In the genomic region with DNA sequence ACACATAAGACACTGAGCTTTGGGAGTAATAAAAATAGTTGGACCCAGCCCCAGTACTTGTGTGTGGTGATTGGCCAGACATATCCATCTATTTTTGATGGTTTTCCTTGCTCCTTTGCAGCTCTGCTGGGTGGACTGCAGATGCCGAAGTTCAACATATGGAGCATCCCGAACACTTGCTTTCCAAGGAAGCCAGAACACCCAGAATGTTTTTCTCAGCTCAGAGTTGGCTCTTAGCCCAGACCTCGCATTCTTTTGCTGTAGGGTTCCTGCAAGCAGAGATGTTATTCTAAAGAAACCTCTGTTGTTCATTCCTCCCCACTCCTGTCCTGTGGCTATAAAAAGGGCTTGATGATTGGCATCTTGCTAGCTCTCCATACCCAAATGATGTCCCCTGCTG, we compare ENCODE assay signal across 8 mouse cellular contexts.
A peak's percentile ranks its signal among the peaks of the same experiment; 100 is the strongest.
DNase-seq lines count a peak whose midpoint lies in the region; ATAC-seq and TF ChIP-seq lines count a peak whose summit lies in the region.
"Had no signal": no experiment of that assay in that cellular context is flagged by ENCODE, and none has a peak within 500 bp of the region (broad histone marks: within the 10 kb centered on the region; RNA-seq: fewer than 3 reads in every experiment).

No protein-coding gene starts in this region.

- 33% methylated on average over 3 of the region's 3 CpGs for WGBS in lung, embryonic 14.5 days
- 41% methylated on average over 3 of the region's 3 CpGs for WGBS in intestine, embryonic 16.5 days

- H3K36me3 ChIP-seq in lung, embryonic 14.5 days (ENCODE audit: insufficient read depth) = no peaks in the 10 kb centered on the region
- no peaks in the 10 kb centered on the region for H3K36me3 ChIP-seq in intestine, embryonic 16.5 days (ENCODE audit: control insufficient read depth, insufficient read depth, low read length)
- H3K36me3 ChIP-seq: limb, embryonic 15.5 days had no signal

- no peak; the same call in 1 of the 2 replicates for ATAC-seq in lung, embryonic 14.5 days (ENCODE audit: insufficient read depth)
- no peak; the same call in 1 of the 2 replicates for ATAC-seq in intestine, embryonic 16.5 days

- H3K27me3 ChIP-seq in lung, embryonic 14.5 days (ENCODE audit: insufficient read depth, low read length) = no peaks in the 10 kb centered on the region
- no peaks in the 10 kb centered on the region for H3K27me3 ChIP-seq in intestine, embryonic 16.5 days (replicated peaks; ENCODE audit: control insufficient read depth, insufficient read depth, low read length)
- H3K27me3 ChIP-seq: limb, embryonic 15.5 days had no signal

- H3K9ac ChIP-seq in lung, embryonic 14.5 days = no peak overlapping the region
- no peak overlapping the region for H3K9ac ChIP-seq in intestine, embryonic 16.5 days (ENCODE audit: low read depth, low read length)
- H3K9ac ChIP-seq: limb, embryonic 15.5 days had no signal

- no peak for TF ChIP-seq CTCF in lung, embryonic 14.5 days (IDR thresholded peaks at IDR 0.05; ENCODE audit: low read depth)

- no peak overlapping the region for H3K4me3 ChIP-seq in lung, embryonic 14.5 days (ENCODE audit: low read depth, low read length)
- H3K4me3 ChIP-seq in intestine, embryonic 16.5 days (ENCODE audit: low read length) = no peak overlapping the region
- H3K4me3 ChIP-seq: limb, embryonic 15.5 days had no signal

- H3K27ac ChIP-seq in lung, embryonic 14.5 days (ENCODE audit: low read depth) = no peak overlapping the region
- H3K27ac ChIP-seq in intestine, embryonic 16.5 days (ENCODE audit: low read length) = no peak overlapping the region
- H3K27ac ChIP-seq: limb, embryonic 15.5 days had no signal

- DNase-seq in lung, embryonic 14.5 days = peak; percentile 75
- DNase-seq in lung, postnatal 4 days = no peak
- peak; percentile 17 for DNase-seq in kidney, adult 11 months
- peak; percentile 60 to 83 for DNase-seq in layer of hippocampus, adult 18-20 months (ENCODE audit: low spot score in 2 of 2)
- DNase-seq in right cerebral cortex, postnatal 10 days (ENCODE audit: low spot score in 2 of 2) = peak; percentile 84 to 89
- no peak for DNase-seq in gastrocnemius, adult 8-10 months (ENCODE audit: low spot score in 2 of 2)

- no peaks in the 10 kb centered on the region for H3K4me1 ChIP-seq in lung, embryonic 14.5 days (ENCODE audit: insufficient read depth)
- no peaks in the 10 kb centered on the region for H3K4me1 ChIP-seq in intestine, embryonic 16.5 days (ENCODE audit: control insufficient read depth, insufficient read depth, low read length)

- no peak overlapping the region for H3K4me2 ChIP-seq in lung, embryonic 14.5 days
- no peak overlapping the region for H3K4me2 ChIP-seq in intestine, embryonic 16.5 days (ENCODE audit: low read depth, low read length)
- H3K4me2 ChIP-seq: limb, embryonic 15.5 days had no signal

- no peaks in the 10 kb centered on the region for H3K9me3 ChIP-seq in lung, embryonic 14.5 days (ENCODE audit: low read depth, low read length)
- no peaks in the 10 kb centered on the region for H3K9me3 ChIP-seq in intestine, embryonic 16.5 days (ENCODE audit: control insufficient read depth, low read length)
- H3K9me3 ChIP-seq: limb, embryonic 15.5 days had no signal

Comparison
In these comparisons a context has a peak if more than half of its experiments do, and no peak if none do; other contexts are left out.
1. DNase-seq: peak in lung, embryonic 14.5 days (single experiment), kidney, adult 11 months (single experiment), layer of hippocampus, adult 18-20 months (2 of 2) and right cerebral cortex, postnatal 10 days (2 of 2); none in lung, postnatal 4 days (0 of 2) and gastrocnemius, adult 8-10 months (0 of 2).